Mouse (Mus musculus) olfactory bulb, adult 2 months (tissue): ENCODE measurements around the gene Auh.

Experiments
- CTCF ChIP-seq: fragments of 200-500 bp; IDR thresholded peaks from 2 replicates; pipeline ENCODE4 v1.5.1; 2012; ENCODE audit warnings: low read depth, mild to moderate bottlenecking, low read length, moderate library complexity; ENCODE audit not compliant: insufficient read depth
- POLR2A ChIP-seq: fragments of 200-500 bp; IDR thresholded peaks from 2 replicates; pipeline ENCODE4 v1.6.1; 2012; ENCODE audit warnings: mild to moderate bottlenecking, low read depth, low read length, moderate library complexity; ENCODE audit not compliant: insufficient read depth

- TF ChIP-seq CTCF: no peak
- TF ChIP-seq POLR2A: no peak
Measured at GRCm38 (mm10) chr13:52813750-52814149, 115.7 kb downstream of the Auh start.
